Mouse (Mus musculus) liver, embryonic 14.5 days (tissue): ENCODE results near the gene Shroom3.

Source experiments
- CTCF ChIP-seq: IDR thresholded peaks from 2 replicates; pipeline ENCODE4 v1.5.1; 2016; ENCODE audit warnings: antibody characterized with exemption, low read depth, control low read depth
- EP300 ChIP-seq: IDR thresholded peaks from 2 replicates; pipeline ENCODE4 v1.6.1; 2016; ENCODE audit warnings: antibody characterized with exemption, low read depth

- no peak for TF ChIP-seq CTCF
- TF ChIP-seq EP300 = no peak
Measured at GRCm38 (mm10) chr5:92821370-92821769, 138.1 kb downstream of the Shroom3 start.
